Mouse (Mus musculus) cortical plate, adult 2 months (tissue): ENCODE measurements around the gene Casp14. TPM values are rescaled to one million over a fixed set of nuclear protein-coding genes. Genes with fewer than 3 reads are reported as not detected.

ENCODE experiments used
- H3K27ac ChIP-seq: fragments of 200-500 bp; 2 replicates; pipeline ENCODE4 v1.5.1; 2012; ENCODE audit warnings: low read length, control low read depth, inconsistent platforms; ENCODE audit not compliant: insufficient read depth
- H3K4me1 ChIP-seq: fragments of 200-500 bp; 2 replicates; pipeline ENCODE4 v1.6.1; 2011; ENCODE audit warnings: low read length; ENCODE audit not compliant: control insufficient read depth, insufficient read depth
- H3K4me3 ChIP-seq: fragments of 200-500 bp; 2 replicates; pipeline ENCODE4 v1.5.1; 2011; ENCODE audit warnings: mild to moderate bottlenecking, low read length, control low read depth; ENCODE audit not compliant: insufficient read depth
- CTCF ChIP-seq: fragments of 200-500 bp; IDR thresholded peaks from 2 replicates; pipeline ENCODE4 v1.5.1; 2011; ENCODE audit warnings: mild to moderate bottlenecking, control low read depth, low read length; ENCODE audit not compliant: insufficient read depth; ENCODE audit errors: extremely low read depth
- POLR2A ChIP-seq: fragments of 200-500 bp; IDR thresholded peaks from 2 replicates; pipeline ENCODE4 v1.6.1; 2011; ENCODE audit warnings: mild to moderate bottlenecking, low read length, control low read depth; ENCODE audit not compliant: insufficient read depth; ENCODE audit errors: extremely low read depth
- polyA plus RNA-seq: library from polyadenylated mRNA; depleted of rRNA; stranded (reverse); fragments of >200 nt; gene quantifications from 2 replicates; pipeline ENCODE4 v1.2.3, GENCODE M21; 2012; rRNA removed

The Casp14 gene
- polyA plus RNA-seq: not detected in 2 replicates

GRCm38 (mm10) chr10:78718056-78718455 lies at the start of gene Casp14:
Casp14 (minus strand) TSS chr10:78718294.
- H3K4me1 ChIP-seq: no peaks in the 10 kb centered on the region
- TF ChIP-seq CTCF: no peak
- no peak for TF ChIP-seq POLR2A
- H3K4me3 ChIP-seq: no peak within 1 kb of the TSS
- H3K27ac ChIP-seq: no peak within 1 kb of the TSS

- no peak for TF ChIP-seq CTCF
- no peak for TF ChIP-seq POLR2A
Measured at GRCm38 (mm10) chr10:78765570-78765969, 47.5 kb upstream of the Casp14 start.

GRCm38 (mm10) chr10:78756021-78756420 lies 37.9 kb upstream of the Casp14 start:
- H3K27ac ChIP-seq: no peak overlapping the region
- no peaks in the 10 kb centered on the region for H3K4me1 ChIP-seq
- TF ChIP-seq CTCF (peak; percentile 92), POLR2A (no peak)
- no peak overlapping the region for H3K4me3 ChIP-seq

More at GRCm38 (mm10) chr10:78765570-78765969, 47.5 kb upstream of the Casp14 start:
- no peaks in the 10 kb centered on the region for H3K4me1 ChIP-seq
- H3K27ac ChIP-seq: no peak overlapping the region
- no peak overlapping the region for H3K4me3 ChIP-seq

DNA sequence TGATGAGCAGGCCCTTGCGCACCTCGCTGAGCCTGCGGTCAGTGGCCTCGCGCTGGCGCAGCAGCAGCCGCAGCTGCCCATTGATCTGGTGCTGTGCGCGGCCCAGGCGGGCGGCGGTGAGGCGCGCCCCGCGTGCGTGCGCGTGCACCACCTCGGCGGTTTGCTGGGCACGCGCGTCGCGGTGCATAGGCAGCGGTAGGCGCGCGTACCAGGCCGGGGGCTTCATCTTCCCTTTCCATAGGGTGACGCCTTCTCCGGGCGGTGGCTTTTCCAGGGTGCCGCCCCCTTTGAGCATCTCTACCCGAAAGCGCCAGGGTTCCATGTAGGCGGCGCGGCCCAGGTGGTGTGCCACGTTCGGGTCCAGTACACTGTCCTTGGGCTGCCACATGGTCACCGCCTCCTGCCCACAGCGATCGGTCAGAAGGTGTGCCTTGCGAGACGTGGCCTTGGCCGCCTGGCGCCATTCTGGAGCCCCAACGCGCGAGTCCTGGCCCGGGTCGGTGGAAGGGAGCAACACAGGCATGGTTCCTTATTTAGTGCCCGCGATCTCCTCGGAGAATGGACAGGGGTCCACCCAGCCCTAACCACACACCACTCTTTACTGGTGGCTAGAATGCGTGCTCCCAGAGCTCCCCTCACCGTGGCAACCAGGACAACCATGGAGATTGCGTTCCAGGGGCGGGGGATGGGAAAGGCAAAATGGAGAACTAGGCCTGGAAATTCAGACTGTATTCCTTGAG lies 34.5 kb upstream of the Casp14 start, which contains the start of gene Ccdc105:
Ccdc105 (minus strand) TSS at position 614 of the 740 bp plus-strand sequence.
- Histone ChIP-seq H3K4me1 (no peaks in the 10 kb centered on the region), H3K4me3 (peak within 1 kb of the TSS; percentile 85), H3K27ac (peak within 1 kb of the TSS; percentile 88)
- TF ChIP-seq POLR2A: peak; percentile 80
- TF ChIP-seq CTCF: no peak

DNA sequence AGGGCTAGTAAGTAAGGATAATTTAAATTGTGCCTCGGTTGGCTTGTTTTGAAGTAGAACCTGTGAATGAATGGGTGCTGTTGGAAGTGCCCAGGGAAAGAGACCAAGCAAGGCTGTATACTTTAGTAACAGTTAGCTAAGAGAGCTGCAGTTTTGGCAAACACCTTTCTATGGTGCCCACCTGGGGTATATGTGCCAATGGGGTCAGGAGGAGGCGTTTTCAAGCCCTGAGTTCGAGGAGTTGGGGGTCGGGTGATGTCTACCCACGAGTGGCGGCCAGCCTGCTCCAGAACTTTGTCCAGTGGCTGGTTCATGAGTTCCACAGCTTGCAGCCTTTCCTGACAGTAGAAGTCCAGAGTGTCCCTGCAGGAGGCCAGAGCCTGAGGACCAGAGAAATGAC lies 30.9 kb upstream of the Casp14 start:
- Histone ChIP-seq H3K4me3 (no peak overlapping the region), H3K27ac (no peak overlapping the region), H3K4me1 (no peaks in the 10 kb centered on the region)
- TF ChIP-seq CTCF (no peak), POLR2A (no peak)

DNA sequence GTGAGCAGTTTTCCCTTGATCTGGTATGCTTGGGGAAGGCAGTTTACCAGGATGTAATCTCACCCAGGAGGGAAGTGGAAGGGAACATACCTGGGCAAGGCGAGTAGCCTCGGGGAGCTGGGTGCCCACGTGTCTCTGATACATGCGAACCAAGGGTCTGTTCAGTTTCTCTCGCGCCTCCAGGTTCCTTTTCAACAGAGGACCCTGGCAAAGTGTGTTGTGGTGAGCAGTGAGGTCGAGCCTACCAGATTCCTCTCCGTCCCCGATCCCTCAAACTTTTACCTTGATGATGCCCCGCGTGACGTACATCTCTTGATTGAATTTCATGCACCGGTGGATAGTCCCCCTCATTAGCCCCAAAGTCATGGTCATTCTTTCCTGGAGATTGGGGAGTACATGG lies 30.1 kb upstream of the Casp14 start:
- Histone ChIP-seq H3K27ac (no peak overlapping the region), H3K4me1 (no peaks in the 10 kb centered on the region), H3K4me3 (peak overlapping the region; percentile 42; the same call in 1 of the 2 replicates)
- no peak for TF ChIP-seq CTCF
- TF ChIP-seq POLR2A: no peak

GRCm38 (mm10) chr10:78747035-78747721 lies 29.1 kb upstream of the Casp14 start:
- Histone ChIP-seq H3K4me3 (peak overlapping the region; percentile 42), H3K4me1 (no peaks in the 10 kb centered on the region), H3K27ac (no peak overlapping the region)
- TF ChIP-seq POLR2A (no peak; the same call in 1 of the 2 replicates), CTCF (no peak)

DNA sequence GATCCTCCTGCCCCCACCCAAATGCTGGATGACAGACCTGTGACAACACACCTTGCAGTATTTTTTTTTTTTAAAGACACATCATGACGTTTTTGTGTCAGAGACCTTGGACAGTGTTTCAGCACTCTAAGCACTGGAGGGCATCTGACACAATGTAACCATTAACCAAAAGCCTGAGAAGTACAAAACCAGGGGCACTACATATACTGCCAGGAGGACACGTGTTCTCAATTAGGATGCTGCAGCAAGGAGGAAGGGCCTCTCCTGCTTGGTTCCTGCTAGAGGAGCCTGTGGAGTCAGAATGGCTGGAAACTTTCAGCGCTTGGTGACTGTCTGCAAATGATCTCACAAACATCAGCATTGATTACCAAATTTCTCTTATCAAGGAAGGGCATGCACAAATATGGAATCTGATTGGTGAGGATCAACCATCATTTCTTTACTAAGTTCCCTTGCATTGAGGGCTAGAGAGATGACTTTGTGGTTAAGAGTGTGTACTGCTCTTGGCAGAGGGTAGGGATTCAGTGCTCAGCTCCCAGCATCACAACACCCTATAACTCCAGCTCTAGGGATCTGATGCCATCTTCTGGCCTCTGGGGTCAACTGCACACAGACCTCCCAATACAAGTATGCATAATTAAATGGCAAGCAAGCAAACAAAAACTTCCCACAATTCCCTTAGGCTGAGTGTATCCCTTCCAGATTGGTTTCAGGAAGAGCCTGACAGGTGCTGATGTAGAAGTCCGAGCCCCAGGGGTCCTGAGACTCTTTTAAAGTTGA lies 27.5 kb upstream of the Casp14 start:
- no peak overlapping the region for H3K4me3 ChIP-seq
- no peak for TF ChIP-seq POLR2A
- 0 out of 2 replicates have a peak, but pooled peaks have one; percentile 10 for TF ChIP-seq CTCF
- H3K27ac ChIP-seq: no peak overlapping the region
- no peaks in the 10 kb centered on the region for H3K4me1 ChIP-seq

DNA sequence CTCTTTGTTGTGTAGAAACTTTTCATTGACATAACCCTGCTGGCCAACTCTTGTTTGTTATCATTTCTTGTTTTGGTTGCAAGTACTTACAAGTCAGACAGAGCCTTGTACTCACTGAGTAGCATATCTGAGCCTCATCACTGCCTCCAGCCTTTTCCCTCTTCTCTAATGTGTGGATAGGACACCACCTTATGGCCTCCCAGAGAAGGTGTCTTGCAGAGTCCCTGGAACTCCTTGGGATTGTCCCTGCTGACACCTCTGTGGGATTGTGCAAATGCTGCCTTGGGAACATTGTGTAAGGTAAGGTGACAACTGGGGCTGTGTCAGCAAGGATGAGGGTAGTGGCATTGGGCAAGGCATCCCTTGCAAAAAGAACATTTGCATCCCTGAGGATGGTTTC lies 25.6 kb upstream of the Casp14 start:
- Histone ChIP-seq H3K4me3 (no peak overlapping the region), H3K27ac (no peak overlapping the region), H3K4me1 (no peaks in the 10 kb centered on the region)
- TF ChIP-seq CTCF (no peak), POLR2A (no peak)
